Mouse (Mus musculus) embryonic fibroblast, embryonic 13.5 days (primary cell): ENCODE measurements around the gene Gm5150. TPM values are rescaled to one million over a fixed set of nuclear protein-coding genes. Genes with fewer than 3 reads are reported as not detected.
"Not testable (repeated sequence)": the region's sequence is repeated elsewhere in the genome, so short reads cannot be mapped to it uniquely, and the experiment has no call there.

Source experiments
- H3K27ac ChIP-seq: 2 replicates; pipeline ENCODE4 v1.5.1; 2012; ENCODE audit warnings: low read length, control low read depth, inconsistent platforms; ENCODE audit not compliant: insufficient read depth
- H3K4me1 ChIP-seq: 2 replicates; pipeline ENCODE4 v1.6.1; 2011; ENCODE audit warnings: low read length; ENCODE audit not compliant: control insufficient read depth, insufficient read depth
- H3K4me3 ChIP-seq: 2 replicates; pipeline ENCODE4 v1.5.1; 2011; ENCODE audit warnings: mild to moderate bottlenecking, control low read depth, low read length; ENCODE audit not compliant: insufficient read depth
- CTCF ChIP-seq: IDR thresholded peaks from 2 replicates; pipeline ENCODE4 v1.5.1; 2011; ENCODE audit warnings: mild to moderate bottlenecking, control low read depth, low read length, moderate library complexity, borderline replicate concordance; ENCODE audit not compliant: insufficient read depth
- POLR2A ChIP-seq: IDR thresholded peaks from 2 replicates; pipeline ENCODE4 v1.6.1; 2011; ENCODE audit warnings: low read depth, mild to moderate bottlenecking, control low read depth, low read length, moderate library complexity
- polyA plus RNA-seq: library from polyadenylated mRNA; stranded (reverse); fragments of >200 nt; gene quantifications from 2 replicates; pipeline ENCODE4 v1.2.4, GENCODE M21; 2011; ENCODE audit warnings: low read depth; ENCODE audit not compliant: missing spikeins, insufficient read length

Gm5150 gene
- not detected in 2 replicates for polyA plus RNA-seq

GRCm38 (mm10) chr3:16006215-16006614 lies at the start of gene Gm5150:
Gm5150 (minus strand) TSS chr3:16006437.
- no peaks in the 10 kb centered on the region for H3K4me1 ChIP-seq
- no peak within 1 kb of the TSS for H3K27ac ChIP-seq
- H3K4me3 ChIP-seq = no peak within 1 kb of the TSS
- TF ChIP-seq POLR2A (no peak), CTCF (no peak)

DNA sequence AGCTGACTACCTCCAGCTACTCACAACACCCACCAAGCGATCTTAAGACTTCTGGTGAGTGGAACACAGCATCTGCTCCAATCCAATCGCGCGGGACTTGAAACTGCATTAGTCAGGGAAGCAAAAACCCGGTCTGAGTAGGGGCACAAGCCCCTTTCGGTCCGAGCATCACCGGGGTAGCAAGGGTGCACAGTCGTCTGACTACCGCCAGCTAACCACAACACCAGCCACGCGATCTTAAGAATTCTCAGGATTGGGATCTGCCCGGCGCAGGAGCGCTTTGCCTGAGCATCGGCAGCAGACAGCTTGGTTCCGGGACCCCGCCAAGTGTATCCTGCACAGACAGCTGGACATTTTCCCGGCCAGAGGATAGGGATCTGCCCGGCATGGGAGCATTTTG lies 45.5 kb upstream of the Gm5150 start:
- H3K4me1 ChIP-seq, H3K4me3 ChIP-seq, H3K27ac ChIP-seq: not testable (repeated sequence)

GRCm38 (mm10) chr3:16047288-16047687 lies 41.1 kb upstream of the Gm5150 start:
- H3K4me3 ChIP-seq = no peak overlapping the region
- H3K4me1 ChIP-seq = no peaks in the 10 kb centered on the region
- H3K27ac ChIP-seq = no peak overlapping the region
- TF ChIP-seq CTCF (no peak), POLR2A (no peak)

- Histone ChIP-seq H3K4me3 (no peak overlapping the region), H3K4me1 (no peaks in the 10 kb centered on the region), H3K27ac (no peak overlapping the region)
- TF ChIP-seq CTCF (0 out of 2 replicates have a peak, but pooled peaks have one; percentile 39), POLR2A (no peak)
Measured at GRCm38 (mm10) chr3:16043315-16043714, 37.1 kb upstream of the Gm5150 start.

DNA sequence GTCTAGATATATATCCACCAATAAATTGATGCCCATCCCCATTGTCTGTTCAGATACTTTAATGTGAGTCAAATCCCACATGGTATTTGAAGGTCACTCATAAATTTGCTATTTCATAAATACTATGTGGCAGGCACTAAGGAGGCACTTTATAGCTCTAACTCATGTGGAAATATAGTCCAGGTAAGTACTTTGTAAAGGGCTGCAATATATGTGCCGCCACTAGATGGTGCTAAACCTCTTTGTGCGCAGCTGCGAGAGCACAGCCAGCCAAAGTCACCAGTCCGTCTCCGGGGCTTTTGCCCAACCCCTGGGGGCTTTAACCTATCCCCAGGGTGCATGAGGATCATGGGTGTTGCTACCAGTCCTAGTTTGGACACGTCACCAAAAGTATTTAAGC lies 18.8 kb upstream of the Gm5150 start:
- H3K4me1 ChIP-seq, H3K4me3 ChIP-seq, H3K27ac ChIP-seq: not testable (repeated sequence)

GRCm38 (mm10) chr3:16022214-16022613 lies 16.0 kb upstream of the Gm5150 start:
- Histone ChIP-seq H3K4me1 (no peaks in the 10 kb centered on the region), H3K4me3 (no peak overlapping the region), H3K27ac (no peak overlapping the region)
- TF ChIP-seq CTCF (no peak), POLR2A (no peak)

- not testable (repeated sequence) for H3K27ac ChIP-seq, H3K4me3 ChIP-seq, H3K4me1 ChIP-seq
Measured at GRCm38 (mm10) chr3:16014456-16014855, 8.2 kb upstream of the Gm5150 start.

DNA sequence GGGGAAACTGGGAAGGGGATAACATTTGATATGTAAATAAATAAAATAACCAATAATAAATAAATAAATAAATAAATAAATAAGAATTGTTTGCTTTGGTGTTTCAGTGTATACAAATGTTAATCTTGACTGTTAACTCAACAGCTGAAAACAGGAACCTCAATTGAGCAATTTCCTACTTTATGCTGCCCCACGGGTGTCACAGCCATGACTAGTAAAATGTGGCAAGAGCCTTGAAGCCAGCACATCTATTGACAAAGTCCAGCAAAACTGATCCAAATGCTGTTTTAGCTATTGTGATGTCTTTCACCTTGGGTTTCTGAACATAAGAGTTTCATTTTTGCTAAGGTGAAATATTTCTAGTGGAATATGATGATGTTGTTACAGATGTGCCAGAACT lies 1.6 kb upstream of the Gm5150 start:
- no peak overlapping the region for H3K27ac ChIP-seq
- H3K4me1 ChIP-seq = no peaks in the 10 kb centered on the region
- H3K4me3 ChIP-seq = no peak overlapping the region
- TF ChIP-seq POLR2A (no peak), CTCF (no peak)

DNA sequence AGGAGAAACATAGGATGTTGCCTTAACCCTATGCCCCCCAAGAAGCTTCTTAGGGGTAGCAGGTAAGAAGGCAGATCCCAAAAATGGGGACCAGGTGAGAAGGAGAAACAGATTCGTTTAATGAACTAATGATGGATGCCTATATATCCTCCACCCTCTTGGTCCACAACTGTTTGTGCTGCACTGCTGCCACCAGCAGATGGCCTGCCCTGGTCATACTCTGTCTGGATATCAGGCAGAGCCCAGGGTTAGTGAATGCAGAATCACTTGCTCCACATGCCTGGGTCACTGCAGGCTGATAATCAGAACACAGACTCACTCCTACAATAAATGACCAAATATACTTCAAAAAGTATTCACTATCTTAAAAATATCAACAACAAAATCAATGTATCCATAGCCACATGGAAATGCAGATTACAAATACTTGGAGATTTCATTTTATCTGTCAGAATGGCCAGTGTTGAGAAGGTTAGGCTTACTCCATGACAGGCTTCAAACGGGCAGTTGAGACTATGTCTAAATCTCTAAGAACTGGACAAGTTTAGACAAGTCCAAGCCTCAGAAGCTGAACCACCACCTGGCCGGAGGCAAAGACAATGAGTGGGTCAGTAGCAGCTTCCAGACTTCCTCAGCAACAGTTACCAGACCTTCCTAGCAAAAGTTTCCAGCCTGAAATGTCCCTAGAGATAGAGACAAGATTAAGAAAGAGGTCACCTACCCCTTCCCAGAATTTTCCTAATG lies 2.2 kb downstream of the Gm5150 start:
- Histone ChIP-seq H3K27ac (no peak overlapping the region), H3K4me1 (no peaks in the 10 kb centered on the region), H3K4me3 (no peak overlapping the region)
- TF ChIP-seq POLR2A = no peak
- no peak for TF ChIP-seq CTCF

DNA sequence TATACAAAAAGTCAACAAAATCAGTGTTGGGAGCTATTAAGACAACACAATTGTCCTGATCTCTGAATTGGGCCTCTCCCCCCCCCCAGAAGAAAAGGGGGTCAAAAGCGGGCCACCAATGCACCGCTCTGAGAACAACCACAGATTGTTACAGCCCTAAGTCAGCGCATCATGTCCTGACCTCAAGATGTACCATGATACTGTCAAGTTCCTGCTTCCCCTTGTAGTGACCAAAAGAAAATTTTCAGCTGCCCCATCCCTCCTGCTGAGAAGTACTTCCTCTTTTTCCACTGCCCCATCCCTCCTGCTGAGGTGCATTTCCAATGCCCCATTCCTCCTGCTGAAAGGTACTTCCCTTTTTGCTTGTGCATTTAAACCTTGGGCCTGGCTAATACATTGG lies 6.8 kb downstream of the Gm5150 start:
- not testable (repeated sequence) for H3K4me1 ChIP-seq, H3K4me3 ChIP-seq, H3K27ac ChIP-seq

DNA sequence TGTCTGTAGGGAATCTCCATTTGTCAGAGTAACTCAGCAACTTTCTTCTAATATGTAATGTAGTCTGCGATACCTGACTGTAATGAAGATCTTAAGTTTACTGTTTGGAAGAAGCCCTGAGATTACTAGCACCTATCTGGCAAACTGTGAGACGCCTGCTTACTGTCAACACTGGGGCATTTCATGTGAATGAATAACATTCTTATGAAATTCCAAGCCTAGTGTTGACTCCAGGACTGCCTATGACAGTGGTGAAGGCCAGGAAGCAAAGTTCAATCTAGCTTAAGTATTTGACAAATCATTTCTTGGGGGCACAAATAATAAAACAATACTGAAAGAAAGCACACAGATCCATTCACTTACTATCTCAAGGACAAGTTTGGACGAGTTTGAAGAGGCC lies 24.0 kb downstream of the Gm5150 start:
- Histone ChIP-seq H3K4me3 (no peak overlapping the region), H3K4me1 (no peaks in the 10 kb centered on the region), H3K27ac (no peak overlapping the region)
- no peak for TF ChIP-seq POLR2A
- no peak for TF ChIP-seq CTCF
